Mouse (Mus musculus) lung, adult 2 months (tissue): Measurements from ENCODE around the gene Fastk.

Experiments used
- CTCF ChIP-seq: fragments of 200-500 bp; IDR thresholded peaks from 2 replicates; pipeline ENCODE4 v1.5.1; 2011; ENCODE audit warnings: mild to moderate bottlenecking, low read length, control low read depth; ENCODE audit not compliant: insufficient read depth
- POLR2A ChIP-seq: fragments of 200-500 bp; IDR thresholded peaks from 2 replicates; pipeline ENCODE4 v1.6.1; 2011; ENCODE audit warnings: low read depth, mild to moderate bottlenecking, control low read depth, low read length, borderline replicate concordance; ENCODE audit errors: extremely low read depth

- TF ChIP-seq CTCF (no peak), POLR2A (no peak)
Observed at GRCm38 (mm10) chr5:24486738-24487137, 41.7 kb upstream of the Fastk start.
